Mouse (Mus musculus) left cerebral cortex, postnatal 25 days (tissue): Measurements from ENCODE around the gene Tbk1. TPM values are rescaled to one million over a fixed set of nuclear protein-coding genes. Genes with fewer than 3 reads are reported as not detected.
A peak's percentile ranks its signal among the peaks of the same experiment; 100 is the strongest.

ENCODE experiments used
- DNase-seq, 2 experiments: peaks; one replicate each; pipeline ENCODE4 v3.0.0; 2022; ENCODE audit warnings: low spot score in 2 of 2, mixed read lengths in 1 of 2
- intact Hi-C: fragments of 180-260 bp; cut with DNase I; formaldehyde crosslinking; loops from one replicate; pipeline ENCODE4 v1.15.1; 2025
- total RNA-seq, 2 experiments: library from RNA; stranded (reverse); gene quantifications; 2 replicates each; pipeline ENCODE4 v1.2.3; 2021

The Tbk1 gene
- total RNA-seq, 2 experiments from 2014 or later = 46.1 to 49.4 TPM

DNA sequence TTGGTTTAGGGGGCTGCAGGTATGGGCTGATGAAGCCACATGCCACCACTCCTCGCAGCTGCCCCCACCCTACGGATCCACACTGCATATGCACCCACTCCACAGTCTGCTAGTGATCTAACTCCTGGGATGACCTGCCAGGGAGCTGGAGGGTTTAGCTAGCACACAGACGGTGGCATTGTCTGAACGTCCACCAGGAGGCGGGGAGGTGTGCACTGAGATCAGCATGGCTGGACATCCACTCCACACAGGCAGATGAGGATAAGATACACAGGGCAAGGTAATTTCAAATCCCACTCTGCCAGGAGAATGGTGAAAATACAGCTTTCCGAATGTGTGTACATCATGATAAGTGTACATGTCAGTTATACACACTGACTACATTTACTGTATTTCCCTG, 30.3 kb downstream of the Tbk1 start:
- intact Hi-C loops = no loop called here
- DNase-seq = no peak

- no peak for DNase-seq
These were observed 36.3 kb downstream of the Tbk1 start for GRCm38 (mm10) chr10:121550334-121550733.

DNA sequence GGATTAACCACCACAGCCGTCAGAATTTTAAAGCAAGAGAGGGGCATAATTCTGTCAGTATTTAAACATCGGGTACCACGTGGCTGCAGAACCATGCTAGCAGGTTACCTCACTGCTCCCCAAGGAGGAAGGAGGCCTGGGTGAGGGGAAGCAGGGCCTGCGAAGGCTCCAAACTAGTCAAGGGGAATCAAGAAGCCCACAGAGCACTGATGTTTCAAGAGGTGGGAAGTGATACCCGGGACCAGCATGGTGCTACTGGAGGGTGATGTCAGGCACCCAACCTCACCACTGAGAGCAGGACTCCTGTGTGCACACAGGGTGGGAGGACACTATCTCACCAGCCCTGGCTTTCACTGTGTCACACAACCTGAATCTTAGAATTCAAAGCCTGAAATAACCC, 36.9 kb downstream of the Tbk1 start:
- DNase-seq = no peak
- intact Hi-C loops = no loop called here

More at GRCm38 (mm10) chr10:121550334-121550733, 36.3 kb downstream of the Tbk1 start:
- intact Hi-C loops = no loop called here

DNA sequence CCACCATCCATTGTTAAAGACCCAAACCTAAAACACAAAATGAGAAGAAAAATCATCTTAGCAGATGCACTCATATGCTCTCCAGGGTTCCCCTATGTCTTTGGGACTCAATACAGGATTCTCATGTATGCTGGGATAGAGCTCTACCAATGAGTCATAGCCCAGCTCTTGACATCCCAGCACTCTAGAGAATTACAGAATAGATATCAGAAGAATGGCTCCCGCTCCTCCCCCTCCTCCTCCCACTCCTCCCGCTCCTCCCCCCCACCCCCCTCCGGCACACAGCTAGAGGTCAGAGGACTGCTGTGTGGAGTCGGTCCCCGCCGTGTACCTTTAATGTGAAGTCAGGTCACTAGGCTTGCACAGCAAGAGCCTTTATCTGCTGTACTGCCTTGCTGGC, 39.4 kb downstream of the Tbk1 start:
- intact Hi-C loops = no loop called here

DNA sequence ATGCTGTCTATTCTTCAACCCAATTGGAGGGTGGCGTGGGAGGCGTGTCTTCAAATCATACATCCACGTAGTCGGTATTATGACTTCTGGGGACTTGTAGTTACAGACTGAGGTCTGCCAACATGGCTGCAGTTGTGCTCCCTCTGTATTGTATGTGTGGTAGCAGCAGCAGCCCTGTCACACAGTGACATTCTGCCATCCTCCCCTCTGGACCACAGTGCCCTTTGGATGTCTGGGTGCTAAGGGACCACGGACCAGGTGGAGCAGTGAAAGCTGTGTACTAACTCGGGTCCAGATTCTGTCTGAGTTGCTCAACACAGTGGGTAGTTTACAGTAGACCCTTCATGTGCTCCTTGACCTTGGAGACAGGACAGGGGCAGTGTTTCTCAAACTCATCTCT, 43.0 kb downstream of the Tbk1 start:
- no peak for DNase-seq
- intact Hi-C loops = no loop called here

More for the DNA sequence above, 39.4 kb downstream of the Tbk1 start:
- DNase-seq = no peak

- intact Hi-C loops = no loop called here
These were observed 44.4 kb downstream of the Tbk1 start for GRCm38 (mm10) chr10:121542156-121542555.

DNA sequence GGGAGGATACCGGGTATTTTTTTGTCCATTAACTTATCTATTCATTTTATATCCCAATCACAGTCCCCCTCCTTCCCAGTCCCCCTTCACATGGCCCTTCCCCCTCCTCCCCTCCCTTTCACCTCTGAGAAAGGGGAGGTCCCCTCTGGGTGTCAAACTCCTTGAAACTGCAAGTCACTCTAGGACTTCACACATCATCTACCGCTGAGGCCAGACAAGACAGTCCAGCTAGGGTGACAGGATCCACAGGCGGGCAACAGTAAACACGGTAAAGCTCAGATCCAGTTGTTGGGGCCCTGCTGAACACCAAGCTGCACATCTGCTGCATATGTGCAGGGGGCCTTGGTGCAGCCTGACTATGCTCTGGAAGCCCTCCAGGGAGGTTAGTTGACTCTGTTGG, 51.6 kb downstream of the Tbk1 start:
- no peak for DNase-seq
- intact Hi-C loops = no loop called here

More at GRCm38 (mm10) chr10:121542156-121542555, 44.4 kb downstream of the Tbk1 start:
- DNase-seq = no peak

DNA sequence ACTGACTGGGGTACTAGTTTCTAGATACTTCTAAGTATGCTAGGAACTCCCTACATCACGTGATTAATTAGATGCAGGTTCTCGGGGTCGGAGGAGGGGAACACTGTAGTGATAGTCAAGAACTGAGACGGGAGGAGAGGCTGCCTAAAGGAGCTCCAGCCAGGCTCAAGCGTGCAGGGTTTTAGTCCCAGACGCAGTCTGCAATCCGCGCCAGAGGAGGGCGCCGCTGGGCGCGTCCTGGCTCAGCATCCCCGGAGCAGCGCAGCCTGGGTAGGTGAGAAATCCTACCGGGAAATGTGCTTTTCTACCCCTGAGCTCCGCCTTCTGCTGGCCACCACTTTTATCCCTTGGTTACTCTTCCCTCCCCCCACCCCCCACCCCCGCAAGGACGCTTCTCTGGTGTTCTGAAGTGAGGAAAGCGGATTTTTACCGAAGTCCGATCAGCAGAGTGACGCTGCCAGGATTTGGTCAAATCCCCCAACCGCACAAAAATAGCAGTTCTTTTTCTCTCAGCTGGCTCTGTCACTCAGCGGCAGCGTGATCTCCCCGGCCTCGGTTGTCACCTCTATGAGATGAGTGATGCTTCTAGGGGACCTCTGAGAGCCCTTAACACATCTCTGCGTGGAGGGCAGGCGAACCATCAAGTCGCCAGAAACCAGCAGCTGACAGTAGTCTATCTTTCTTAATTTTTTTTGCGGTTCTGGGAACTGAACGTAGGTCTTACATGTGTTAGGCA, 53.3 kb downstream of the Tbk1 start:
- DNase-seq = peak; percentile 55 to 78
- intact Hi-C loops = no loop called here

DNA sequence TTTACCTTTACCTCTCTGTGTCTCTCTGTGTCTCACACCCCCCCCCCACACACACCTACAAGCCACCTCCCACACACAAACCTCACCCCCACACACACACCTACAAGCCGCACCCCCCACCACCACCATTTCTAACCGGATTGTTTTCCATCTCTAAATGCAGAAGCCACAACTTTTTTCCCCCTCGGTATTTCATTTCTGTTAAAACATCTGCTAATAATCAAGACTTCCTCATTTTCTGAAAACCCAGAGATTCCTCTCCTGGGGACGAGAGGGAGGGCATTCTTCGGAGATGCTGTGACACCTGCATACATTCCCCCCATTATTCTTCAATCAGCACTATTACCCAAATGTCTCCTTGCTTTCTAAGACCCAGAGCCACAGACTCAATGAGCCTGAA, 55.0 kb downstream of the Tbk1 start:
- intact Hi-C loops = no loop called here
- no peak for DNase-seq

DNA sequence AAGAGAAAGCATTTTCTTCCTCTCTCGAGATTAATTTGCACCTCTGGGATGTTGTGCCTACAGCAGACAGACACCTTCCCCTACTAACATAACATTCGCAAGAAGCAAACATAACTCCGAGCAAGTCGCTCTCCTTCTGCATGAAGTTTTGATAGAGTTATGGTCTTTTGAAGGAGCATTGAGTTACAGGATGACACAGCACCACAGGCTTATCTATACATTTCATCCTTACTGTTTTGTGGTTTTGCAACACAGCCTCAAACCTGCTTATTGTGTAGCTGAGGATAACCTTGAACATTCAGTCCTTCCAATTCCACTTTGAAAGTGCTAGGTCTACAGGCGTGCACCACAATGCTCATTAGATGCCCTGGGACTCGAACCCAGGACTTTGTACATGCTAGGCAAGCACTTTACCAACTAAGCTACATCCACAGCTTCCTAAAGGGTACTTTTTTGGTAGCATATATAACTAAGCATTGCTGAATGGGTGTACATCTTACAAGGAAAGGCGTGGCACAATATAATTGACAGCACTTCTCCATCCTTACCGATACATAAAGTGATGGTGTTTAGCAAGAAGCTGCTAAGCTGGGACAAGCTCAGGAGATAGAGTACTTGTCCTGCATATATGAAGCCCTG, 56.1 kb downstream of the Tbk1 start:
- DNase-seq = no peak
- intact Hi-C loops = no loop called here

GRCm38 (mm10) chr10:121529261-121529660, 57.3 kb downstream of the Tbk1 start:
- no peak for DNase-seq
- intact Hi-C loops = no loop called here

DNA sequence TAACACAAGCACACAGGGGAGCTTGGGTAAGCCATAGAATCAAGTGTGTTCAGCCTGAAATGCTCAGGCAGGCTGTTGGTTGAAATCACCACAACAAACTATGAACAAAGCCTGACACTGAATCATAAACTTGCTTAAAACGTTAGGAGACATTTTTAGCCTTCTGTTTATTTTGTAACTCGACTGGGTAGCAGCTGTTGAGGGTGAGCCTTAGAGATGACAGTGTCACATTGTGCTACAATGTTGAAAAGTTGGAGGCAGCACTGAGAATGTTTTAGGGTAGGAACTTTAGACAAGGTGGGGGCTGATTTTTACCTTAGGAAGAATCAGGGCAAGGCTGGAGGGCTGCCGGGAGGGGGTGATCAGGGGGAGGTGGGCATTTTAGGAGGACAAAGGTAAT, 58.1 kb downstream of the Tbk1 start:
- DNase-seq = no peak
- intact Hi-C loops = no loop called here

GRCm38 (mm10) chr10:121527114-121527513, 59.5 kb downstream of the Tbk1 start:
- intact Hi-C loops = no loop called here
- no peak for DNase-seq

- intact Hi-C loops = no loop called here
- no peak for DNase-seq
These were observed 65.5 kb downstream of the Tbk1 start for GRCm38 (mm10) chr10:121520923-121521585.

DNA sequence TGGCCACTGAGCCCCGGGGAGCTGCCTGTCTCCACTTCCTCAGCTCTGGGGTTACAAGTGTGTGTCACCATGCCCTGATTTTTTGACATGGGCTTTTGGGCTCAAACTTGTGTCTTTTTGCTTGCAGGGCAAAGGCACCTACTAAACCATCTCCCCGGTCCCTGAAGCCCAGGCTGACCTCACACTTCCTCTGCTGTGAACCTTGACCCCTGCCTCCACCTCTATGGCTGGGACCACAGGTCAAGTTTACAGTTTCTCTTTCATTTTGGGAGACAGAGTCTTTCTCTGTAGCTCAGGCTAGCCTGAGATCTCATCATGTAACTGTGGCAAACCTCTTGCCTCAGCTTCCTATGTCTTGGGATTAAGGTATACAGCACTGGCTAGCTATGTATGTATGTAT, 66.9 kb downstream of the Tbk1 start:
- intact Hi-C loops = no loop called here
- DNase-seq = no peak

DNA sequence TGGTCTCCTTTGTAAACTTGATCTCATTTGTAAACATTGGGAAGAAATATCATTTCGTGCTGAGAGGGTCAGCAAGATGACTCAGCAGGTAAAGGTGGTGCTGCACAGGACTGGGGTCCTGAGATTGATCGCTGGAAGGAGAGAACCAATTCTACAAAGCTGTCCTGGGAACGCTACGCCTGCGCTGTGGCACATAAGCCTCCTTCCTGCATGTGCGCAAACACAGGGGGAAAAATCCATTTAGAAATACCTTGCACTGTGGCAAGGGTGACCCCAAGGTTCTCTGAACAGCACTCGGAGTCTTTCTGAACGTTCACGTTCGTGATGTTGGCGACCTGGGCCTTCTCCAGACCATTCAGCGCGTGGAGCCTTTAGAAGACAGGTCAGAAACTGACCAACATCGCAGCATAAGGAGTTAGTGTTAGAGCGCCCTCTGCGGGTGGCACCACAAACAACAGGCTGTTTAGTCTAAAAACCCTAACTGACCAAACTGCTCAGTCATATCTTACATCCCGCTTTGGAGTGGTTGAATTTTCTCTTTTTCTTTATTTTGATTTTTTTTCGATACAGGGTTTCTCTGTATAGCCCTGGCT, 70.5 kb downstream of the Tbk1 start:
- peak; percentile 81 to 86 for DNase-seq
- intact Hi-C loops = loop anchor here (1.0 kb wide), 2 partner anchors 39 to 107 kb away; no protein-coding TSS in a partner anchor

- no peak for DNase-seq
- intact Hi-C loops = loop anchor here (2.0 to 5.0 kb wide), 3 partner anchors 38 to 99 kb away; no protein-coding TSS in a partner anchor
These were observed 76.6 kb downstream of the Tbk1 start for GRCm38 (mm10) chr10:121509751-121510643.

GRCm38 (mm10) chr10:121507755-121508544, 78.6 kb downstream of the Tbk1 start:
- intact Hi-C loops = loop anchor here (5.0 kb wide), 2 partner anchors 36 to 81 kb away; no protein-coding TSS in a partner anchor
- DNase-seq = no peak
